Mouse (Mus musculus): ENCODE data around the gene Tmem171. TPM values are rescaled to one million over a fixed set of nuclear protein-coding genes. Genes with fewer than 3 reads are reported as not detected.

Gene Tmem171
- polyA plus RNA-seq, 1 experiment from 2014 or later = not detected

Other genes with a start within 250 kb of the Tmem171 start
- 0.86 and 1.3 TPM in 2 replicates for gene Gm10320, start 202.8 kb downstream of the Tmem171 start, polyA plus RNA-seq (2015; fragmentation: Nextera tagmentation; extraction: Ambion mirVana)
- gene Tmem174, start 57.4 kb downstream of the Tmem171 start, polyA plus RNA-seq (2015; fragmentation: Nextera tagmentation; extraction: Ambion mirVana) = 0.07 TPM in 1 of 2 replicates, not detected in the other
- 22.4 and 24.6 TPM in 2 replicates for gene Fcho2, start 120.6 kb upstream of the Tmem171 start, polyA plus RNA-seq (2015; fragmentation: Nextera tagmentation; extraction: Ambion mirVana)
- 41.9 and 48.6 TPM in 2 replicates for gene Tnpo1, start 231.6 kb upstream of the Tmem171 start, polyA plus RNA-seq (2015; fragmentation: Nextera tagmentation; extraction: Ambion mirVana)

Measured in hindbrain, embryonic 15.5 days (tissue).